7 mouse cellular contexts compared by ENCODE assay signal in genomic region chr1:36919728-36920127, GRCm38 (mm10). TPM values are rescaled to one million over a fixed set of nuclear protein-coding genes. Genes with fewer than 3 reads are reported as not detected.
A peak's percentile ranks its signal among the peaks of the same experiment; 100 is the strongest.
DNase-seq lines count a peak whose midpoint lies in the region; ATAC-seq and TF ChIP-seq lines count a peak whose summit lies in the region.

No protein-coding gene starts in this region.

- H3K27ac ChIP-seq in midbrain, postnatal 0 days (ENCODE audit: low read depth, low read length), result peak overlapping the region; percentile 18; the same call in 1 of the 2 replicates
- H3K27ac ChIP-seq in midbrain, embryonic 13.5 days, result no peak overlapping the region
- peak overlapping the region; percentile 41; the same call in 1 of the 2 replicates for H3K27ac ChIP-seq in embryonic facial prominence, embryonic 15.5 days (replicated peaks)
- peak overlapping the region; percentile 98 for H3K27ac ChIP-seq in liver, postnatal 0 days (ENCODE audit: low read depth)

- no peaks in the 10 kb centered on the region for H3K9me3 ChIP-seq in midbrain, postnatal 0 days (ENCODE audit: low read length)
- no peaks in the 10 kb centered on the region for H3K9me3 ChIP-seq in midbrain, embryonic 13.5 days
- no peaks in the 10 kb centered on the region for H3K9me3 ChIP-seq in embryonic facial prominence, embryonic 15.5 days (replicated peaks)
- no peaks in the 10 kb centered on the region for H3K9me3 ChIP-seq in liver, postnatal 0 days (ENCODE audit: low read length)

- no peak overlapping the region for H3K9ac ChIP-seq in midbrain, postnatal 0 days (replicated peaks; ENCODE audit: low read length, poor library complexity, severe bottlenecking)
- no peak overlapping the region for H3K9ac ChIP-seq in midbrain, embryonic 13.5 days (replicated peaks)
- H3K9ac ChIP-seq in embryonic facial prominence, embryonic 15.5 days, result no peak overlapping the region
- H3K9ac ChIP-seq in liver, postnatal 0 days (replicated peaks), result peak overlapping the region; percentile 52

- no peak for TF ChIP-seq CTCF in midbrain, postnatal 0 days (IDR thresholded peaks at IDR 0.05)
- no peak for TF ChIP-seq CTCF in liver, postnatal 0 days (IDR thresholded peaks at IDR 0.05; ENCODE audit: low read depth)

- 74% methylated on average over 1 of the region's 1 CpGs for WGBS in midbrain, postnatal 0 days
- WGBS in midbrain, embryonic 13.5 days, result 86% methylated on average over 1 of the region's 1 CpGs
- 55% methylated on average over 1 of the region's 1 CpGs for WGBS in embryonic facial prominence, embryonic 15.5 days
- 5% methylated on average over 1 of the region's 1 CpGs for WGBS in liver, postnatal 0 days (ENCODE audit: insufficient replicate concordance)

- DNase-seq in midbrain, postnatal 0 days (ENCODE audit: low spot score), result no peak
- peak; percentile 73 for DNase-seq in liver, postnatal 0 days
- no peak for DNase-seq in right cerebral cortex, adult 18-20 months
- DNase-seq in layer of hippocampus, adult 9-10 months (ENCODE audit: low spot score), result no peak
- no peak for DNase-seq in cerebellum, adult 11-12 months

- peak; percentile 99 for TF ChIP-seq EP300 in liver, postnatal 0 days (IDR thresholded peaks at IDR 0.05; ENCODE audit: low read depth)

- ATAC-seq in midbrain, postnatal 0 days (ENCODE audit: low FRiP score), result no peak
- no peak for ATAC-seq in midbrain, embryonic 13.5 days
- no peak for ATAC-seq in embryonic facial prominence, embryonic 15.5 days (ENCODE audit: insufficient number of reproducible peaks, low FRiP score, low TSS enrichment, low read depth)
- ATAC-seq in liver, postnatal 0 days, result peak; percentile 92

- no peak overlapping the region for H3K4me2 ChIP-seq in midbrain, postnatal 0 days (ENCODE audit: low read depth, low read length, poor library complexity, severe bottlenecking)
- H3K4me2 ChIP-seq in midbrain, embryonic 13.5 days (replicated peaks), result no peak overlapping the region
- H3K4me2 ChIP-seq in embryonic facial prominence, embryonic 15.5 days (replicated peaks), result no peak overlapping the region
- H3K4me2 ChIP-seq in liver, postnatal 0 days (ENCODE audit: low read depth, low read length), result peak overlapping the region; percentile 47

- H3K4me3 ChIP-seq in midbrain, postnatal 0 days (ENCODE audit: low read depth, low read length), result no peak overlapping the region
- no peak overlapping the region for H3K4me3 ChIP-seq in midbrain, embryonic 13.5 days (replicated peaks)
- no peak overlapping the region for H3K4me3 ChIP-seq in embryonic facial prominence, embryonic 15.5 days (replicated peaks)
- no peak overlapping the region for H3K4me3 ChIP-seq in liver, postnatal 0 days (ENCODE audit: low read depth, low read length)

- H3K36me3 ChIP-seq in midbrain, postnatal 0 days (ENCODE audit: insufficient read depth, low read length), result no peaks in the 10 kb centered on the region
- no peaks in the 10 kb centered on the region for H3K36me3 ChIP-seq in midbrain, embryonic 13.5 days
- no peaks in the 10 kb centered on the region for H3K36me3 ChIP-seq in embryonic facial prominence, embryonic 15.5 days
- H3K36me3 ChIP-seq in liver, postnatal 0 days (replicated peaks; ENCODE audit: insufficient read depth, low read length), result no peaks in the 10 kb centered on the region

- H3K4me1 ChIP-seq in midbrain, postnatal 0 days (ENCODE audit: insufficient read depth, low read length), result peaks cover 17% of the 10 kb centered on the region; the same call in 1 of the 2 replicates
- peaks cover 44% of the 10 kb centered on the region for H3K4me1 ChIP-seq in midbrain, embryonic 13.5 days (replicated peaks)
- peaks cover 41% of the 10 kb centered on the region for H3K4me1 ChIP-seq in embryonic facial prominence, embryonic 15.5 days
- H3K4me1 ChIP-seq in liver, postnatal 0 days (ENCODE audit: insufficient read depth), result peaks cover 97% of the 10 kb centered on the region

- no peaks in the 10 kb centered on the region for H3K27me3 ChIP-seq in midbrain, postnatal 0 days (ENCODE audit: insufficient read depth, low read length)
- no peaks in the 10 kb centered on the region for H3K27me3 ChIP-seq in midbrain, embryonic 13.5 days
- H3K27me3 ChIP-seq in embryonic facial prominence, embryonic 15.5 days, result no peaks in the 10 kb centered on the region
- H3K27me3 ChIP-seq in liver, postnatal 0 days (ENCODE audit: insufficient read depth, low read length), result no peaks in the 10 kb centered on the region

RNA-seq across cellular contexts. Expression of gene Tmem131, which starts 23.7 kb away (rescaled TPM):
- 25.8 and 36.8 TPM in 2 replicates for total RNA-seq in midbrain, postnatal 0 days (2014; rRNA removed)
- 8.6 and 11.1 TPM in 2 replicates for polyA plus RNA-seq in midbrain, postnatal 0 days (2015; fragmentation: Nextera tagmentation; extraction: Ambion mirVana)
- polyA plus RNA-seq in midbrain, embryonic 13.5 days (2015; fragmentation: Nextera tagmentation; extraction: Ambion mirVana), result 12.6 and 13.2 TPM in 2 replicates
- polyA plus RNA-seq in embryonic facial prominence, embryonic 15.5 days (2015; fragmentation: Nextera tagmentation; extraction: Ambion mirVana), result 14.7 and 15.1 TPM in 2 replicates
- polyA plus RNA-seq in liver, postnatal 0 days (2015; fragmentation: Nextera tagmentation; extraction: Ambion mirVana), result 4.8 and 6.1 TPM in 2 replicates
